In genomic region chr13:34653391-34653790, GRCm38 (mm10) we compare ENCODE assay signal across 8 mouse cellular contexts. TPM values are rescaled to one million over a fixed set of nuclear protein-coding genes. Genes with fewer than 3 reads are reported as not detected.
DNase-seq lines count a peak whose midpoint lies in the region; ATAC-seq and TF ChIP-seq lines count a peak whose summit lies in the region.

Gene Pxdc1 (minus strand): TSS chr13:34653486.

- H3K36me3 ChIP-seq in liver, embryonic 15.5 days (replicated peaks) = no peaks in the 10 kb centered on the region

- no peak for TF ChIP-seq POLR2A in bone marrow macrophage, adult 2 months (IDR thresholded peaks at IDR 0.05; ENCODE audit: borderline replicate concordance, low read depth, low read length)

- no peak within 1 kb of the TSS for H3K27ac ChIP-seq in bone marrow macrophage, adult 2 months (ENCODE audit: insufficient read depth, low read depth, low read length)
- peak within 1 kb of the TSS; percentile 82 for H3K27ac ChIP-seq in liver, embryonic 15.5 days (replicated peaks)

- 0 out of 2 replicates have a peak, but pooled peaks have one; percentile 17 for ATAC-seq in liver, embryonic 15.5 days (ENCODE audit: insufficient read depth)
- ATAC-seq in neutrophil, adult 5-6 weeks (ENCODE audit: extremely low read depth, insufficient number of reproducible peaks, low FRiP score, poor library complexity, severe bottlenecking) = no peak
- ATAC-seq in inflammation-experienced regulatory T-cells, adult 6 months = no peak

- no peaks in the 10 kb centered on the region for H3K9me3 ChIP-seq in liver, embryonic 15.5 days (replicated peaks)

- H3K27me3 ChIP-seq in liver, embryonic 15.5 days = peaks cover 70% of the 10 kb centered on the region

- peak within 1 kb of the TSS; percentile 39 for H3K9ac ChIP-seq in liver, embryonic 15.5 days

- no peak for TF ChIP-seq CTCF in bone marrow macrophage, adult 2 months (IDR thresholded peaks at IDR 0.05; ENCODE audit: low read depth, low read length)

- H3K4me3 ChIP-seq in bone marrow macrophage, adult 2 months (ENCODE audit: insufficient read depth, low read length) = peak within 1 kb of the TSS; percentile 61
- peak within 1 kb of the TSS; percentile 58 for H3K4me3 ChIP-seq in liver, embryonic 15.5 days (replicated peaks)

- DNase-seq in ES-CJ7 (ENCODE audit: low read depth, low spot score) = peak; percentile 12
- peak; percentile 62 to 63 for DNase-seq in heart, adult 18-20 months
- peak; percentile 40 for DNase-seq in kidney, adult 18-20 months
- DNase-seq in ovary, postnatal 14 days (ENCODE audit: low spot score) = no peak

- WGBS in liver, embryonic 15.5 days (ENCODE audit: insufficient replicate concordance) = 11% methylated on average over 9 of the region's 9 CpGs

- peak within 1 kb of the TSS; percentile 62 for H3K4me2 ChIP-seq in liver, embryonic 15.5 days

- no peaks in the 10 kb centered on the region for H3K4me1 ChIP-seq in bone marrow macrophage, adult 2 months (ENCODE audit: control insufficient read depth, insufficient read depth, low read length)
- H3K4me1 ChIP-seq in liver, embryonic 15.5 days (replicated peaks) = peaks cover 17% of the 10 kb centered on the region

RNA-seq across cellular contexts. Expression of gene Pxdc1, which starts in this region (rescaled TPM):
- polyA plus RNA-seq in bone marrow macrophage, adult 2 months (2012; ENCODE audit: insufficient read depth, insufficient read length, missing spikeins) = 0.39 and 1.4 TPM in 2 replicates
- 10 to 100 TPM; 13.1 to 16.4 TPM for total RNA-seq in heart, adult 18-20 months (2021)
- 13.9 and 15.0 TPM in 2 replicates for polyA plus RNA-seq in liver, embryonic 15.5 days (2015; fragmentation: Nextera tagmentation; extraction: Ambion mirVana)
- 43.8 and 49.6 TPM in 2 replicates for total RNA-seq in neutrophil, adult 5-6 weeks (2017)
- polyA plus RNA-seq in inflammation-experienced regulatory T-cells, adult 6 months (2017; shearing (Covaris generic)) = under 1 TPM in 2 of 3 experiments, not detected in 1; 0.31 to 0.71 TPM
